Mouse (Mus musculus) central nervous system, embryonic 11.5 days (tissue): Measurements from ENCODE around the gene Olfr1290. TPM values are rescaled to one million over a fixed set of nuclear protein-coding genes. Genes with fewer than 3 reads are reported as not detected.

ENCODE experiments used
- polyA plus RNA-seq: library from polyadenylated mRNA; depleted of rRNA; stranded (reverse); fragments of >200 nt; gene quantifications from 2 replicates; pipeline ENCODE4 v1.2.3, GENCODE M21; 2012; rRNA removed

Olfr1290 gene
- polyA plus RNA-seq, result not detected in 2 replicates

GRCm38 (mm10) chr2:111493729-111494128, at the start of gene Olfr1290:
TSS of gene Olfr1290 (minus strand) at chr2:111493829.

GRCm38 (mm10) chr2:111540191-111540590, 46.6 kb upstream of the Olfr1290 start, which contains the start of gene Olfr1294:
TSS of gene Olfr1294 (minus strand) at chr2:111540291.

DNA sequence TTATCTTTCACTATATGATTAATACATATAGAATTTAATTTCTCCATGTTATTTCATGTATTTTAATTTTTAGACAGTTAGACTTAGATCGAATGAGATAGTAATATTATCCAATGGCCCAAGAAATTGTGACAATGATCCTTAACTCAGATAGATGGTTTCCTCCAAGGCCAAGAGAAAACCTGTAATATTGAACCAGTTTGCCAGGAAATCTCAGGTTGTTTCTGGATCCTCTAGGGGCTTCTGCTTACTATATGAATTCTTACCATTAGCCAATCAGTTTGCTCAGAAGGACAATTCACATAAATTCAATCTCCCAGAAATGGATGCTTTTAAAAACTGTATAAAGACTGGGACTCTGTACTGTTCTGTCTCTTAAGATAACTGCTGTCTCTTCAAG, 31.3 kb upstream of the Olfr1290 start, which contains the start of gene Olfr1293-ps:
Gene Olfr1293-ps (plus strand): TSS at position 301 of the 400 bp plus-strand sequence.

DNA sequence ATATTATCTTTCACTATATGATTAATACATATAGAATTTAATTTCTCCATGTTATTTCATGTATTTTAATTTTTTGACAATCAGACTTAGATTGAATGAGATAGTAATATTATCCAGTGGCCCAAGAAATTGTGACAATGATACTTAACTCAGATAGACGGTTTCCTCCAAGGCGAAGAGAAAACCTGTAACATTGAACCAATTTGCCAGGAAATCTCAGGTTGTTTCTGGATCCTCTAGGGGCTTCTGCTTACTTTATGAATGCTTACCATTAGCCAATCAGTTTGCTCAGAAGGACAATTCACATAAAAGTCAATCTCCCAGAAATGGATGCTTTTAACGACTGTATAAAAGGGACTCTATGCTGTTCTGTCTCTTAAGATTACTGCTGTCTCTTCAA, 3.3 kb upstream of the Olfr1290 start, which contains the start of gene Olfr1291-ps1:
Gene Olfr1291-ps1 (plus strand): TSS at position 301 of the 400 bp plus-strand sequence.

DNA sequence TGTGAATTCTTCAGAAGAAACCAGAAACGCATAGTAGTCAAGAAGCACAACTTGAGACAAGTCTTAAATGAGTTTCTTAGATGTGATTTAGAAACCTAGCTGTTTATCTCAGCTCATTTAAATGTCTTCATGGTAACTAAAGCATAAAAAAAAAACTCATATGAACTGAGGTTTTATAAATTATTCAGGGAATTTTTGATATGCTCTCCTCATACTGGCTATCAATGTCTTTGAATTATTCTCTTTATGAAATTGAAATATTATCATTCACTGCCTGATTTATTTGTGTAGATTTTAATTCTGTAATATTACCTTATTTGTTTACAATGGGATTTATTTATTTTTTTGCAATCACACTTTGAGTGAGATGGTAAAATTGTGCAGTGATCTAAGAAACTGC, 13.1 kb downstream of the Olfr1290 start, which contains the start of gene Olfr1289:
Gene Olfr1289 (plus strand): TSS at position 301 of the 400 bp plus-strand sequence.

DNA sequence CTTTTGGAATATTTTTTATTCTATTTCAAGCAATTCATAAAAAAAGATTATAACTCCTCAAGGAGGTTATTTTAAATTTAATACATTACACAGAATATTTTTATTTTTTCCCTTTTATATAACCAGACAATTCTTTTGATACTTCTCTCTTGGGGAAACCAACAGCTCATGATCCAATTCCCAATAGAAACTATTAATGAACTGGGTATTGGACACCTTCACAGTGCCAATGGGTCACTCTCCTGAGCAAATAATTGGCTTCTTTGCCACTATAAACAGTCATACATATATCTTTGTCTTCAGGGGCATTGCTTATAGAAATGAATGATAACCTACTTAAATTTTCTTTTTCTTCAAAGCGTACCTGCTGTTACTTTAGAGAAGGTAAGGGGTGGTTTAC, 19.8 kb downstream of the Olfr1290 start, which contains the start of gene Olfr1288:
Gene Olfr1288 (plus strand): TSS at position 301 of the 400 bp plus-strand sequence.

GRCm38 (mm10) chr2:111448842-111449241, 44.8 kb downstream of the Olfr1290 start, which contains the start of gene Olfr1287:
TSS of gene Olfr1287 (plus strand) at chr2:111449142.

Other genes starting within 250 kb of the Olfr1290 start
- gene Olfr1276, start 239.3 kb downstream of the Olfr1290 start, polyA plus RNA-seq, result not detected in 2 replicates
- not detected in 2 replicates for gene Olfr1277, start 219.7 kb downstream of the Olfr1290 start, polyA plus RNA-seq
- gene Olfr1278, start 203.7 kb downstream of the Olfr1290 start, polyA plus RNA-seq, result not detected in 2 replicates
- not detected in 2 replicates for gene Olfr1279, start 193.2 kb downstream of the Olfr1290 start, polyA plus RNA-seq
- not detected in 2 replicates for gene Olfr1280, start 179.8 kb downstream of the Olfr1290 start, polyA plus RNA-seq
- gene Olfr1281, start 167.3 kb downstream of the Olfr1290 start, polyA plus RNA-seq, result not detected in 2 replicates
- gene Olfr1282, start 157.8 kb downstream of the Olfr1290 start, polyA plus RNA-seq, result not detected in 2 replicates
- not detected in 2 replicates for gene Olfr1283, start 127.0 kb downstream of the Olfr1290 start, polyA plus RNA-seq
- not detected in 2 replicates for gene Olfr1284, start 118.3 kb downstream of the Olfr1290 start, polyA plus RNA-seq
- not detected in 2 replicates for gene Olfr1286, start 70.7 kb downstream of the Olfr1290 start, polyA plus RNA-seq
- not detected in 2 replicates for gene Olfr1287, start 44.7 kb downstream of the Olfr1290 start, polyA plus RNA-seq
- gene Olfr1288, start 19.7 kb downstream of the Olfr1290 start, polyA plus RNA-seq, result not detected in 2 replicates
- not detected in 2 replicates for gene Olfr1289, start 13.0 kb downstream of the Olfr1290 start, polyA plus RNA-seq
- gene Olfr1291-ps1, start 3.4 kb upstream of the Olfr1290 start, polyA plus RNA-seq, result not detected in 2 replicates
- gene Olfr1293-ps, start 31.4 kb upstream of the Olfr1290 start, polyA plus RNA-seq, result not detected in 2 replicates
- gene Olfr1294, start 46.5 kb upstream of the Olfr1290 start, polyA plus RNA-seq, result not detected in 2 replicates
- gene Olfr1295, start 75.9 kb upstream of the Olfr1290 start, polyA plus RNA-seq, result not detected in 2 replicates
- gene Olfr1297, start 132.7 kb upstream of the Olfr1290 start, polyA plus RNA-seq, result not detected in 2 replicates
- not detected in 2 replicates for gene Olfr1298, start 155.4 kb upstream of the Olfr1290 start, polyA plus RNA-seq
- not detected in 2 replicates for gene Olfr1299, start 167.6 kb upstream of the Olfr1290 start, polyA plus RNA-seq